Mouse (Mus musculus): ENCODE results near the gene Bco1.

- no peak for TF ChIP-seq POLR2A (IDR thresholded peaks at IDR 0.05; ENCODE audit: low read depth, low read length)
- TF ChIP-seq CTCF (conservative IDR thresholded peaks at IDR 0.05; ENCODE audit: insufficient read depth, insufficient read length, low read depth, low read length) = no peak
These were observed 69.9 kb downstream of the Bco1 start for GRCm38 (mm10) chr8:117165542-117165941.
